12 mouse cellular contexts compared by ENCODE assay signal in genomic region chr9:94618079-94618786, GRCm38 (mm10).
"Had no signal": no experiment of that assay in that cellular context is flagged by ENCODE, and none has a peak within 500 bp of the region (broad histone marks: within the 10 kb centered on the region; RNA-seq: fewer than 3 reads in every experiment).

No protein-coding gene starts in this region.

- ATAC-seq: liver, embryonic 12.5 days; midbrain, embryonic 16.5 days had no signal

- H3K27ac ChIP-seq: hindbrain, embryonic 15.5 days; layer of hippocampus, adult 2 months; liver, embryonic 12.5 days; midbrain, embryonic 12.5 days; neural tube, embryonic 15.5 days had no signal

- H3K9me3 ChIP-seq: hindbrain, embryonic 15.5 days; liver, embryonic 12.5 days; midbrain, embryonic 12.5 days; neural tube, embryonic 15.5 days had no signal

- H3K4me3 ChIP-seq: hindbrain, embryonic 15.5 days; layer of hippocampus, adult 2 months; liver, embryonic 12.5 days; midbrain, embryonic 12.5 days; neural tube, embryonic 15.5 days had no signal

- DNase-seq: kidney, adult 18-20 months; kidney, postnatal 10 days; right cerebral cortex, adult 18-20 months; right cerebral cortex, postnatal 25 days; thymus, adult 18-20 months; thymus, postnatal 25 days had no signal

- H3K9ac ChIP-seq: hindbrain, embryonic 15.5 days; liver, embryonic 12.5 days; midbrain, embryonic 12.5 days; neural tube, embryonic 15.5 days had no signal

- H3K36me3 ChIP-seq: hindbrain, embryonic 15.5 days; liver, embryonic 12.5 days; midbrain, embryonic 12.5 days; neural tube, embryonic 15.5 days had no signal

- H3K4me1 ChIP-seq: hindbrain, embryonic 15.5 days; midbrain, embryonic 12.5 days; neural tube, embryonic 15.5 days had no signal

- H3K4me2 ChIP-seq: hindbrain, embryonic 15.5 days; liver, embryonic 12.5 days; midbrain, embryonic 12.5 days; neural tube, embryonic 15.5 days had no signal

- H3K27me3 ChIP-seq: hindbrain, embryonic 15.5 days; liver, embryonic 12.5 days; midbrain, embryonic 12.5 days; neural tube, embryonic 15.5 days had no signal
